Mouse (Mus musculus) inflammation-experienced regulatory T-cells, adult 6 months (primary cell): ENCODE data around the gene Hprt. TPM values are rescaled to one million over a fixed set of nuclear protein-coding genes. Genes with fewer than 3 reads are reported as not detected.
"Not testable (repeated sequence)": the region's sequence is repeated elsewhere in the genome, so short reads cannot be mapped to it uniquely, and the experiment has no call there.

Experiments
- ATAC-seq: one replicate; pipeline ENCODE4 v1.8.0; 2017
- polyA plus RNA-seq, 3 experiments: library from polyadenylated mRNA; unstranded; fragments of 100-300 nt; shearing (Covaris generic); gene quantifications; one replicate each; pipeline ENCODE4 v1.2.1; 2017

Hprt gene
- polyA plus RNA-seq, result 100 to 1,000 TPM; 252 to 379 (median 281) TPM

DNA sequence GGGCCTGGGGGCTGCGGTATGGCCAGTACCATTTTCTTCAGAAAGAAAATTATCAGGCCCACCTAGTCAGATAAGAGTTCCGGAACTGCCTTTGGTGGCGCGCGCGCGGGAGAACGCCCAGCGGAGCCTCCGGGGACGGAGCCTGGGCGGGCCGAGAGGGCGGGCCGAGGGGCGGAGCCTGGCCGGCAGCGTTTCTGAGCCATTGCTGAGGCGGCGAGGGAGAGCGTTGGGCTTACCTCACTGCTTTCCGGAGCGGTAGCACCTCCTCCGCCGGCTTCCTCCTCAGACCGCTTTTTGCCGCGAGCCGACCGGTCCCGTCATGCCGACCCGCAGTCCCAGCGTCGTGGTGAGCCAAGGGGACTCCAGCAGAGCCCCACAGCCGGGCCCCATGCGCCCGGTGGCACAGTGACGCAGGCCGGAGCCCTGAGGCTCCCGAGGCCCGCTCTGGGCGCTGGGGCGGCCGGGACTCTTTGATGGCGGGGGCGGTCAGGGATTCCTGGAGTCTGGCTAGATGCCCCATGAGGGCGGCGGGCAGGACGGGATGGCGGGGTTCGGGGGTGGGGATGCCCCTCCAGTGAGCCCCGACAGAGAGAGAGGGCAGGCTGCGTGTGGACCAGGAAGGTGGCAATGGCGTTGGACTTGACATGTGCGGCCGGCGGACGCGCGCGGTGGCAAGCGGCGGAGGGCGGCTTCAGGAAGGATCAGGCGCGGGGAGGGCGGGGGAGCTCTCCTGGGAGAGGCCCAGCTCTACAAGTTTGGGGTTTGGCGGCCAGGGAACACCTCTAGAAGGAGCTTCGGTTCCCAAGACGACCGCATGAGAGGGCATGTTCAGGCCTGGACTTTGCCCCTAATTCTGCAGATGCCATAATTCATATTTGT, at the start of gene Hprt:
TSS of gene Hprt (plus strand) at position 233 of the 879 bp plus-strand sequence.
- peak; percentile 88 for ATAC-seq

DNA sequence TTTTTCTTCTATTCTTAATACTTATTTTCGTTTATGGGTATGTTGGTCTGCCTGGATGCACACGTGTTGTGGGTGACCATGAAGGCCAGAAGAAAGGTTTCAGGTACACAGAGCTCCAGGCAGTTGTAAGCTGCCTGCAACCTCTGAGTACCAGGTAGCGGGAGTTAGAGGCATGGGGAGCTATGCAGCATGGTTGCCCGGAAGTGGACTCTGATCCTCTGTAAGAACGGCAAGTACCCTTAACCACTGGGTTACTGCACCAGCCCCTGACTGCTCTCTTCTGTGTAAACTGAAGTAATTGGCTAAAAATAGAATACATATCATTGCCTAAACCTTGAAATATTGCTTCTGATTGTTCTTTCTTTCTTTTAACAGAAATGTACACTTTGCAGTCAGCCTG, 42.4 kb upstream of the Hprt start:
- ATAC-seq, result no peak

DNA sequence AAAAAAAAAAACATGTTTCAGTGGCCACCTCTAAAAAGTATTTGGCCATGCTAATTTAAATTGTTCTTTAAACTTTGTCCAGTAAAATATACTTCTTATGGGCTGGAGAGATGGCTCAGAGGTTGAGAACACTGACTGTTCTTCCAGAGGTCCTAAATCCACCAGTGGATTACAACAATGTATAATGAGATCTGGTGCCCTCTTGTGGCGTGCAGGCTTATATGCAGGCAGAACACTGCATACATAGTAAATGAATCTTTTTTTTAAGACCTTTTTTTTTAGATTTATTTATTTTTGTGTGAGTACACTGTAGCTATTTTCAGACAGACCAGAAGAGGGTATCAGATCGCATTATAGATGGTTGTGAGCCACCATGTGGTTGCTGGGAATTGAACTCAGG, 38.2 kb upstream of the Hprt start:
- ATAC-seq, result peak; percentile 77

DNA sequence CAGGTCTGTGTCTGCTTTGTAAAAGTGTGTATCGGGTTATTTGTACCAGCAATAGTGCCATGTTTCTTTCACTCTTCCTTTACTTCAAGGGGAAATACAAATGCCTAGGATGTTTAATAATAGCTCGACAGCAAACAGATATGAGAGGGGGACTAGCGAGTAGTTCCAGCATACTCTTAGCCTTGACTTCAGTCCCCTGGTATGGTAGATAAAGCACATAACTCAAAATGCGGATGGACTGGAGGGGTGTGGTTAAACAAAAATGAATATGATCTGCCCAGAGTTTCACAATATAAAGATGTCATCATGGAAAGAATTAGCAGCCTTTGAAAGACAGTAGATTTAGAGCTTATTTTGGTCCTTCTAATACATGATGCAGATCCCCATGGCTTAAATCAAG, 31.0 kb upstream of the Hprt start:
- ATAC-seq, result no peak

DNA sequence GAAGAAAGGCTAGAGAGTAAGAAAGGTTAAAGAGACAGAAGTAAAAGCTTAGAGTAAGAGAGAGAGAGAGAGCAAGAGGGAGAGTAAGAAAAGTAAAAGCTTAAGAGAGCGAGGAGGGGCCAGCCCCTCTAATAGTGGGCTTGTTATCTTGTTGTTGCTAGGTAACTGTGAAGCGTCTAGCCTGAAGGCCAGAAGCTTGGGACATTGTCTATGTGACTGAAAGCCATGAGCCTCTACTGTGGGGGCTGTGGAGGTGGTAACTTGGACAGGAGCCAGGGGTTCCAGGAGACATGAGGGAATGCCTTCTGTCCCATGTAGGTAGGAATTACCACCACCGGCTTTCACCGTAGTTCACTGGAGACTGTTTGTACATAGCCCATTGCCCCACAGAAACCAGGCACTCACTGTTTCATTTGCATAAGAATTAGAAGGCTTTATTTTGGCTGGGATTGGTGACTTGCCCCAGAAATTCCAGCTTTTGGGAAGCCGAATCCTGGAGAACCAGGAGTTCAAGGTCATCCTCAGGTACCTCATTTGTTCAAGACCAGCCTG, 26.3 kb upstream of the Hprt start:
- ATAC-seq, result no peak

DNA sequence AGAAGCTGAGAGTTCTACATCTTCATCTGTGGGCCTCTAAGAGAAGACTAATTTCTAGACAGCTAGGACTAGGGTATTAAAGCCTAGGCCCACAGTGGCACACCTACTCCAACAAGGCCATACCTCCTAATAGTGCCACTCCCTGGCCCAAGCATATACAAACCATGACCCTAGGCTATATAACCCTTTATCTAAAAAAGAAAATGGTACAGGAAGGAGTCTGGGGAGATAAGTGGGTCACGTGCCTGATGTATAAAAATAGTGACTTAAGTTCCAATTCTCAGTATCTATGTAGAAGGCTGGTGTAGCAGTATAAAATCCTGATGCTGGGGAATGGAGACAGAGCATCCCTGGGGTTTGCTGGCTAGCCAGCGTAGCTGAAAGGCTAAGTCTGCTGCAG, 22.8 kb upstream of the Hprt start:
- ATAC-seq, result no peak

DNA sequence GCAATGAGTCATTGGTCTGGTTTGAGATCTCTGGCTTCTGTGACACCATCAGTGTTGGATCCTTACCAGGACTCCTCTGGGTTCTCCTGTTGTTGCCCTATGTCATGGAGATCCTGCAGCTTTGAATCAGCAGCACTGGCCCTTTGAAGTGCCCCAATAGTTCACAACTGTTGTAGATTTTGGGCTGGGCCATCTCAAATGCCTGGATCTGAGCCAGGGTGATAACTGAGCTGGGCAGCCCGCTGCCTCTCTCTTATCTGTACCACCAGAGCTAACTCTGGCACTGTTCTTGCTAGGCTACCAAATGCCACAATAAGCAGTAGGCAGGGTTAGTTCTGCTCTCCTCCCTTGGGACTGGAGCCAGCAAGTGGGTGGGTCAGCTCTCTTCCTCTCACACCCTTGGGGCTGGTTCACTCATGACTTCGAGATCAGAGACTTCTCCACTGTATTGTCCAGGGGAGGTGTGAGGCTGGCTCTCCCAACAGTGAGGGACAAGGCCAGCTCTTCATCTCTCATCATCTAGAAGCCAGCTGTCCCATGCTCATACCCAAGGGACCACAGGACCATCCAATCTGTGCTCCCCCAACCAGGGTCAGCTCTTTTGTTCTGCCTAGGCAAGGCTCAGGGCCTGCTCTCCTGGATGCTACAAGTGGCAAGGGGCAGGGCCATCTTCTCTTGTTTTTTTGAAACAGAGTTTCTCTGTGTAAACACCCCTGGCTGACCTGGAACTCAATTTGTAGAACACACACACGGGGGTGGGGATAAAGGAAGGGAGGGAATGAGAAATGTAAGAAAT, 16.5 kb upstream of the Hprt start:
- ATAC-seq, result no peak

DNA sequence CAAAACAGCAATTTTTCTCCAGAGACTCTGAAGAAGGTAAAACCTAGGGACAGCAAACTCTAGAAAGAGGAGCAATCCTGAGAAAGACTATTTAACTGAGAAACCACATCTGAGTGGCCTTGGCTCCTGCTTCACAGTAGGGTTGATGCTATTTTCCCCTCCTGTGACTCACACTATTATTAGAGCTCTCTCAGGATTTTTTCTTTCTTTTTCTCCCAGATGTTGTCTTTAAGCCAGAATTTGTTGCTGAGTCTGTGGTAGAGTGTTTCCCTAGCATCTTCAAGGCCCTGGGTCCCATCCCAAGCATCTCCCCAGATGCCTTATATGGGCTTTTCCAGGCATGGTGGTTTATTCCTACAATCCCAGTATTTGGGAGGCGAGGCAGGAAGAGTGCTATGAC, 15.8 kb upstream of the Hprt start:
- no peak for ATAC-seq

DNA sequence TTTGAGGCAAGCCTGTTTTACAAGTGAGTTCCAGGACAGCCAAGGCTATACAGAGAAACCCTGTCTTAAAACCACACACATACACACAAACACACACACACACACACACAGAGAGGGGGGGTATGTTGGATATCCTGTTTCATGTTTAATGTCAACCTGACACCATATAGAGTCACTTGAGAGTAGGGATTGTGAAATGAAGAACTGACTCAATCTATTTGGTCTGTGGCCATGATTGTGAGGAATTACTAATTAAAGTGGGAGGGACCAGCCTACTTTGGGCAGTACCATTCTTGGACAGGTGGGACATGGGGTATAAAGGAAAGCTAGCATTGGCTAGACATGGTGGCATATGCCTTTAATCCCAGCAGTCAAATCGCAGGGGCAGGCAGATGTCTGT, 15.3 kb upstream of the Hprt start:
- no peak for ATAC-seq

DNA sequence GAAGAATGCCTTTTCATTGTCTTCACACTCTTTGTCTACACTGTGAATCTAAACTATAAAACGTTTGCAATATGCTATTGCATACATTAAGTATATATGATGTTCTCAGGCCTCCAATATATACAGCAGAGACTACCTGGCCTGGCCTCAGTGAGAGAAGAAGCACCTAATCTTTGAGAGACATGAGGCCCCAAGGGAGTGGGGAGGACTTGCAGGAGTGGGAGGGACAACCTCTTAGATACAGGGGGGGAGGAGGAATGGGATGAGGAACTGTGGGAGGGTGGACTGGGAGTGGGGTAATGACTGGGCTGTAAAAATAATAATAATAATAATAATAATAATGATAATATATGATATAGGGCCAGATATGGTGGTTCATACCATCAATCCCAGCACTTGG, 9.4 kb upstream of the Hprt start:
- no peak for ATAC-seq

DNA sequence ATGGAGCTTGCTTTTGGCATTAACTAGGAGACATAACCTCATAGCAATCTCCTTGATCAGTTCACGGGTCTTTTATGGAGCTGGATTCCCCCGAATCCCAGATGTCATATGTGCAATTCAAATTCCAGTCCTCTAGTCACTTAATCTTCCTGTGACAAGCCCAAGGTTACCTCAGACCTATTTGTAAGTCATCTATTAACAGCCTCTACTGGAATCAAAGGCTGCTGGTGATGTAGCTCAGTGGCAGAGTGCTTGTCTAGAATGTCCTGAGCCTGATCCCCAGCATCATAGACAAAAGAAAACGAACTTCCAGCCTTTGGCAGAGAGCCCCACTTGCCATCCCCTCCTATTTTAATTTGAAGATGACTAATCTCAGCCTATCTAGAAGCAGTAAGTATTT, 6.6 kb upstream of the Hprt start:
- ATAC-seq, result no peak

DNA sequence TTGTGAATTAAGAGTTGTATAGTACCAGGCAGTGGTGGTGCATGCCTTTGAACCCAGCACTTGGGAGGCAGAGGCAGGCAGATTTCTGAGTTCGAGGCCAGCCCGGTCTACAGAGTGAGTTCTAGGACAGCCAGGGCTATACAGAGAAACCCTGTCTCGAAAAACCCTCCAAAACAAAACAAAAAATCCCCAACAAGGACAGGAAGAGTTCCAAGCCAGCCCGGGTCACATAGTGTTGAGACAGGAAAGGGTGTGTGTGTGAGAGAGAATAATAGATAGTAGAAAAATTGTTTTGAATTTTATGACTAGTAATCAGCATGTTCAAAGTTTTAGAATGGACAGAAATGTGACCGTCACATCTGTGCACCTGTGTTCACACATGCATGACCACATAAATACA, 6.8 kb downstream of the Hprt start:
- not testable (repeated sequence) for ATAC-seq

DNA sequence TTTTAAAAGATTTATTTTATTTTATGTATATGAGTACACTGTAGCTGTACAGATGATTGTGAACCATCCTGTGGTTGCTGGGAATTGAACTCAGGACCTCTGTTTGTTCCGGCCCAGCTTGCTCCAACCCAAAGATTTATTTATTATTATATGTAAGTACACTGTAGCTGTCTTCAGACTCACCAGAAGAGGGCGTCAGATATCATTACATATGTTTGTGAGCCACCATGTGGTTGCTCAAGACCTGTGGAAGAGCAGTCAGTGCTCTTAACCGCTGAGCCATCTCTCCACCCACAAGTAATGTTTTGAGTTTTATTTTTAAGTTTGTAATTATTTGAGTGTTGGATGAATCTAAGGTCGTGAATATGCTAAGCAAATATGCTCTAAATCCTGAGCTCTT, 16.9 kb downstream of the Hprt start:
- peak; percentile 28 for ATAC-seq

DNA sequence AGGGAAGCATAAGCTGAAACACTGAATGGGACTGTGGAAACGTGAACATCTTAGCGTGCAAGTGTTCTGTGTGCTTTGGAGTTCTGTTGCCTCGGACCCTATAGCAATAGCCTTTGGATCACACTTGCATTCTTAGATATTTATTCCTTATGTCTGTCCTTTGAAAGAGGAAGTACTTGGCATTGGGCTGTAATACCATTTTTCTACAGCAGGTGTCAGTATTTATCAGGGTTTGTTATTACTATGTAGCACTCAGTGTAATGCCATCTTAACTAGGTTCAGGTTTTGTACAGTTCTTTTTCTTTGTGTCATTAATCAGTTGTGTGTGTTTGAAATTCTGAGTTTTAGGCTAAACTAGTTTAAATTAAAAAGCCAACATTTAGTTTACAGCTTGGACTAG, 18.1 kb downstream of the Hprt start:
- ATAC-seq, result peak; percentile 80

DNA sequence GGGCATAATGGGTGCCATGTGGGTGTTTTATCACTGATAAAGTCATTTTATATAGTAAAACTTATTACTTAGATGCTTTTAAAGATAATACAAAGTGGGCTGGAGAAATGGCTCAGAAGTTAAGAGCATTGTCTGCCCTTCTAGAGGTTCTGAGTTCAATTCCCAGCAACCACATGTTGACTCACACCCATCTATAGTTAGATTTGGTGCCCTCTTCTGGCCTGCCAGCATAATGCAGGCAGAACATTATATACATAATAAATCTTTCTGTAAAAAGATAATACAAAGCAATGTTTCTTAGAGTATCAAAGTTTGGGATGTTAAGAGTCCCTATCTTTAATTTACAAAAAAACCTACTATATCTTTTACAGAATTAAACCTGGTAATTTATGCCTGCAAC, 27.6 kb downstream of the Hprt start:
- ATAC-seq, result no peak

DNA sequence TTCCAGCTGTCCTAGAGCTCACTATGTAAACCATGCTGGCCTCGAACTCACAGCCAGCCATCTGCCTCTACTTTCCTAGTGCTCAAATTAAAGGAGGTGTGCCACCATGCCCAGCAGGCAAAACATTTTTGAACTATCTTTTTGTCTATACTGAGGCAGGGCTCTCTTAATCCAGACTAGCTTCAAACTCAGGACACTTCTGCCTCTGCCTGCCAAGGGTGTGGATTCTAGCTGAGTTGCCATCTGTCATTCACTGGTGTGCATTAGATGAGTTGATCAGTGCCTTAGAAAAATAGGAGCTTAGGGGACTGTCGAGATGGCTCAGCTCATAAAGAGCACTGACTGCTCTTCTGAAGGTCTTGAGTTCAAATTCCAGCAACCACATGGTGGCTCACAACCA, 35.1 kb downstream of the Hprt start:
- no peak for ATAC-seq

DNA sequence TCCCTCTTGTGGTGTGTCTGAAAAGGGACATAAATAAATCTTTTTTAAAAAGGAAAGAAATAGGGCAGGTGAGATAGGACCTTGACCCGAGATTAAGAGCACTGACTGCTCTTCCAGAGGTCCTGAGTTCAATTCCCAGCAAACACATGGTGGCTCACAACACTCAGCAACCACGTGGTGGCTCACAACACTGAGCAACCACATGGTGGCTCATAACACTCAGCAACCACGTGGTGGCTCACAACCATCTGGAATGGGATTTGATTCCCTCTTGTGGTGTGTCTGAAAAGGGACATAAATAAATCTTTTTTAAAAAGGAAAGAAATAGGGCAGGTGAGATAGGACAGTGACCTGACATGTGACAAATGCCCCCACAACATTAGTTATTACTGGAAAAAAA, 36.3 kb downstream of the Hprt start:
- not testable (repeated sequence) for ATAC-seq

DNA sequence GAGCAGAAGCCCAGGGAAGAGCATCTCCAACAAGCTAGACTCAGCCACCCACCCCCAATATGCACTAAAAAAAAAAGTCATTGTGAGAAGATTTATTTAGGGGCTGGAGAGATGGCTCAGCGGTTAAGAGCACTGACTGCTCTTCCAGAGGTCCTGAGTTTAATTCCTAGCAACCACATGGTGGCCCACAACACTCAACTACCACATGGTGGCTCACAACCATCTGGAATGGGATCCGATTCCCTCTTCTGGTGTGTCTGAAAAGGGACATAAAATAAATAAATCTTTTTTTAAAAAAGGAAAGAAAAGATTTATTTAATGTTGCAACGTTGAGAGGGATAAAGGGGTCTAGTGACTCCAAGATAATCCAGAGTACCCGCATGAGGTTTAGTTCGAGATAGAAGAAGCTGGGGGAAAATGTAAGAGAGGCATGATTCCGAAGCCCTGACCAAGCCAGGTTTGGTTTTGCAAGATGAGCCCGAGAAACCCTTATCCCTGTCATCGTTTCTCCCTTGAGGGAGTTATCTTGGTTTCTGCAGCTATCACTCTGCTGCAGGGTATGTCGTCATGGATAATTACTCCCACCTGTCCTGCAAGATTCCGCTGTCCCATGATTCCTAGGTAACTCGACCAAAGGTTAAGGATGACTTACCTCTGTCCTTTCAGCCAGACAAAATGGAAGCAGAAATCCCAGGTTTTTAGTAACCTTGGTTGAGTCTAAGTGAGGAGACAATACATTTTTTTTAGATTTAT, 37.7 kb downstream of the Hprt start:
- ATAC-seq, result no peak

DNA sequence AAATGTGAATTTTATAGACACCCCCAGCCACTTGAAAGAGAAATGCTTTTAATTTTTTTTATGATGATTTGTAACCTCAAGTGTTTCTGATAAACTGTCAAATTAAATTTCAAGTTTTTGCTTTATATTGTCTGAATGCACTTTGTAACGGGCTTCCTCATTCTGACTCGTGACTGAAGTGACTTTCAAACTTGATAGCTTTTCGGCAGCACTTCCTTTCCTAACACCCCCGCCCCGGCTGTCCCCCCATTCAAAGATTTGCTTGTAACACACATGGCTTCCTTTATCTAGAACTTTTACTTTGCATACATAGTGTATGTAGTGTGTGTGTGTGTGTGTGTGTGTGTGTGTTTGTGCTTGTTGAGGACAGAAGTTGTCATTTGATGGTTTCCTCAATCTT, 41.6 kb downstream of the Hprt start:
- ATAC-seq, result no peak

DNA sequence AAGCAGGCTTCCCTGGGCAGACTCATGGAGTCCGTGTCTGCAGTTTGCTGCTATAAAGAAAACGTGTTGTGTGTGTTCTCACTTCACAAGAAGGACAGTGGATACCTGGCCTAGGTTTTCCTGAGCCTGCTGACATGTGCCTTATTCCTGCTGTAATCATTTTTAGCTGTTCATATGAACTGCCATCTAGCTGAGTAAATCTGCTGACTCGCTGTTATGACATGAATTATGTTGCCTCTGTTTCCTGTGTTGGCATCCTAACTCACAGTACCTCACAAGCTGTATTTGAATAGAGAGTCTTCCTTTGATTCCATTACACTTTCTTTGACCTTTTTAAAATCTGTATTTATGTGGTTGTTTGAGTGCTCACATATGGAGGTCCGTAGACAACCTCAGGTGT, 50.3 kb downstream of the Hprt start:
- ATAC-seq, result no peak

DNA sequence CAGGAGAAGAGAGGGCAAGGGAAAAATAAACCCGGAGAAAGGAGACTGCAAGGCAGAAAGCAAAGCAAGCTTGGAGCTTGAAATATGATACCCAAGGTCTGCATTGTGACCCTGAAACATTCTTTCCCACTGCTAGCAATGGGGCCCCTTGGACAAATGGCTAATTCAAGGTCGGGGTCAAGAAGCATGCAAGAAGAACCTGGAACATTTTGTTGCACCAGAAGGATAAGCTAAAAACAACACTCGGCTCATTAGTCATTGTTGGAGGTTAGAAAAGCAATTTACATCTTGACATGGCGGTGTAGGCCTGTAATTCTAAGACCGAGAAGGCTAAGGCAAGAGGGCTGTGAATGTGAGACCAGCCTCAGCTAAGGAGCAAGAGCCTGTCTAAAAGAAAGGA, 51.7 kb downstream of the Hprt start:
- no peak for ATAC-seq

DNA sequence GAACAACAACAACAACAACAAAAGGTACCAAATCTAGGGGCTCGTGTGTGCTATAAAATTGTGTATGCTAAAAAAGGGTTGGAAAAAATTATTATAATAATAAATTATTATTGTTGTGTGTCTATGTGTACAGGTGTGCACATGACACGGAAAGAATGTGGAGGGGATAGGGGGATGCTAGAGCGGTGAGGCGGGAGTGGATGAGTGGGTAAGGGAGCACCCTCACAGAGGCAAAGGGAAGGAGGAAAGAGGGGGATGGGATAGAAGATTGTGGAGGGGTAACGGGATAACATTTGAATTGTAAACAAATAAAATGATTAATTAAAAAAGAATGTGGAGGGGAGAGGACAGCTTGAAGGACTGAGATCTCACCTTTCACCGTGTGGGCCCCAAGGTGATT, 52.2 kb downstream of the Hprt start:
- no peak for ATAC-seq

DNA sequence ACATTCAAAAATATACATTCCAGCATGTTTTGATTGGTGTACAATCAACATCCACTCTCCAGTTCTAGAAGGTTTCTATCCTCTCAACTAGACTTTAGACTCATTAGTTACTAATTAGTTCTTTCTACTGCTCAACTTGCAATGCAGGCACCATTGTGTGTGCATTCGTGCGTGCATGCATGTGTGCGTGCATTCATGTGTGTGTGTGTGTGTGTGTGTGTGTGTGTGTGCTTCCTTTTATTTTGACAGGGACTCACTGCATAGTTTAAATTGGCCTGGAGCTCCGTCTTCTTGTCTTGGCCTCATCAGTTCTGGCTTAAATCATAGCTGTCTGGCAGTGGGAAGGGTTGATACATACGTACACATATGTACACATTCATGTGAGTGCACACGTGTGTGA, 53.1 kb downstream of the Hprt start:
- no peak for ATAC-seq
